Mouse (Mus musculus) liver, embryonic 13.5 days (tissue): ENCODE measurements around the gene Ppp1r37. TPM values are rescaled to one million over a fixed set of nuclear protein-coding genes. Genes with fewer than 3 reads are reported as not detected.

ENCODE experiments used
- ATAC-seq: fragments of 200-750 bp; cut with Nextera tagmentation; 2 replicates; pipeline ENCODE4 v1.8.0; 2017; ENCODE audit warnings: low read depth, mild to moderate bottlenecking, moderate number of reproducible peaks, moderate library complexity
- DNase-seq: peaks from one replicate; pipeline ENCODE4 v3.0.0; 2022
- H3K27ac ChIP-seq: fragments of 300-500 bp; sonication (generic); 2 replicates; pipeline ENCODE4 v1.5.1; 2015; ENCODE audit warnings: moderate library complexity, mild to moderate bottlenecking, inconsistent platforms
- H3K27me3 ChIP-seq: fragments of 300-500 bp; sonication (generic); 2 replicates; pipeline ENCODE4 v1.6.1; 2015; ENCODE audit warnings: mild to moderate bottlenecking, inconsistent platforms
- H3K36me3 ChIP-seq: fragments of 300-500 bp; sonication (generic); 2 replicates; pipeline ENCODE4 v1.6.1; 2015; ENCODE audit warnings: mild to moderate bottlenecking, inconsistent platforms
- H3K4me1 ChIP-seq: fragments of 300-500 bp; sonication (generic); replicated peaks from 2 replicates; pipeline ENCODE4 v1.6.1; 2015; ENCODE audit warnings: inconsistent platforms
- H3K4me2 ChIP-seq: fragments of 300-500 bp; sonication (generic); 2 replicates; pipeline ENCODE4 v1.6.1; 2015; ENCODE audit warnings: inconsistent platforms, mild to moderate bottlenecking, moderate library complexity
- H3K4me3 ChIP-seq: fragments of 300-500 bp; sonication (generic); replicated peaks from 2 replicates; pipeline ENCODE4 v1.5.1; 2015; ENCODE audit warnings: mild to moderate bottlenecking, inconsistent platforms
- H3K9ac ChIP-seq: fragments of 300-500 bp; sonication (generic); 2 replicates; pipeline ENCODE4 v1.6.1; 2015; ENCODE audit warnings: mild to moderate bottlenecking, inconsistent platforms
- H3K9me3 ChIP-seq: fragments of 300-500 bp; sonication (generic); replicated peaks from 2 replicates; pipeline ENCODE4 v1.6.1; 2016; ENCODE audit warnings: inconsistent platforms
- WGBS: fragments of 180-500 bp; shearing (Covaris S2); methylation state at CpG from one replicate; pipeline ENCODE4 v1.1.7; 2015; ENCODE audit not compliant: insufficient replicate concordance; 5-methylcytosine and 5-hydroxymethylcytosine counted together
- polyA plus RNA-seq: library from polyadenylated mRNA; unstranded; fragments of >200 nt; fragmentation: Nextera tagmentation; extraction: Ambion mirVana; gene quantifications from 2 replicates; pipeline ENCODE4 v1.2.1, GENCODE M21; 2015

The Ppp1r37 gene
- polyA plus RNA-seq, 1 experiment from 2014 or later: 7.8 TPM

GRCm38 (mm10) chr7:19567426-19567825 is 4.5 kb upstream of the Ppp1r37 start:
- WGBS: 80% methylated on average over 8 of the region's 8 CpGs
- Histone ChIP-seq H3K27ac (0 out of 2 replicates have a peak overlapping the region, but pooled peaks have one; percentile 0), H3K9ac (no peak overlapping the region), H3K4me3 (no peak overlapping the region), H3K27me3 (no peaks in the 10 kb centered on the region), H3K9me3 (0 out of 2 replicates have a peak, but pooled peaks cover 5% of the 10 kb centered on the region), H3K4me1 (peaks cover 67% of the 10 kb centered on the region), H3K4me2 (no peak overlapping the region), H3K36me3 (peaks cover 70% of the 10 kb centered on the region)
- no peak for DNase-seq
- no peak for ATAC-seq

GRCm38 (mm10) chr7:19565803-19566202 is 2.9 kb upstream of the Ppp1r37 start:
- no peak for DNase-seq
- 0 out of 2 replicates have a peak, but pooled peaks cover 5% of the 10 kb centered on the region for H3K9me3 ChIP-seq
- no peak overlapping the region for H3K4me2 ChIP-seq
- H3K27me3 ChIP-seq: no peaks in the 10 kb centered on the region
- no peak overlapping the region for H3K4me3 ChIP-seq
- H3K4me1 ChIP-seq: peaks cover 56% of the 10 kb centered on the region
- 0 out of 2 replicates have a peak overlapping the region, but pooled peaks have one; percentile 41 for H3K9ac ChIP-seq
- H3K36me3 ChIP-seq: peaks cover 61% of the 10 kb centered on the region
- no peak for ATAC-seq
- WGBS: 94% methylated on average over 2 of the region's 2 CpGs
- H3K27ac ChIP-seq: peak overlapping the region; percentile 98

GRCm38 (mm10) chr7:19564455-19564854 is 1.6 kb upstream of the Ppp1r37 start:
- peaks cover 61% of the 10 kb centered on the region for H3K4me1 ChIP-seq
- peak overlapping the region; percentile 99 for H3K9ac ChIP-seq
- peak overlapping the region; percentile 81 for H3K4me2 ChIP-seq
- 80% methylated on average over 4 of the region's 4 CpGs for WGBS
- no peak for ATAC-seq
- peak overlapping the region; percentile 100 for H3K4me3 ChIP-seq
- no peaks in the 10 kb centered on the region for H3K27me3 ChIP-seq
- peaks cover 52% of the 10 kb centered on the region for H3K36me3 ChIP-seq
- H3K9me3 ChIP-seq: 0 out of 2 replicates have a peak, but pooled peaks cover 5% of the 10 kb centered on the region
- DNase-seq: no peak
- H3K27ac ChIP-seq: peak overlapping the region; percentile 98

GRCm38 (mm10) chr7:19563884-19564283 is 1.0 kb upstream of the Ppp1r37 start:
- H3K9ac ChIP-seq: peak overlapping the region; percentile 99
- 0 out of 2 replicates have a peak, but pooled peaks cover 5% of the 10 kb centered on the region for H3K9me3 ChIP-seq
- ATAC-seq (peak; percentile 87), DNase-seq (peak; percentile 74)
- WGBS: 18% methylated on average over 3 of the region's 3 CpGs
- peaks cover 49% of the 10 kb centered on the region for H3K36me3 ChIP-seq
- H3K27me3 ChIP-seq: no peaks in the 10 kb centered on the region
- peak overlapping the region; percentile 100 for H3K4me3 ChIP-seq
- peak overlapping the region; percentile 98 for H3K27ac ChIP-seq
- H3K4me2 ChIP-seq: peak overlapping the region; percentile 81
- H3K4me1 ChIP-seq: peaks cover 61% of the 10 kb centered on the region

GRCm38 (mm10) chr7:19561765-19562642 is 872 bp downstream of the Ppp1r37 start:
- Histone ChIP-seq H3K27me3 (no peaks in the 10 kb centered on the region), H3K9ac (peak overlapping the region; percentile 99), H3K4me2 (peak overlapping the region; percentile 81), H3K4me3 (peak overlapping the region; percentile 100), H3K27ac (peak overlapping the region; percentile 98), H3K4me1 (peaks cover 77% of the 10 kb centered on the region), H3K9me3 (0 out of 2 replicates have a peak, but pooled peaks cover 5% of the 10 kb centered on the region), H3K36me3 (peaks cover 50% of the 10 kb centered on the region)
- peak; percentile 81 for DNase-seq
- peak; percentile 74 for ATAC-seq
- WGBS: under 1% methylated on average over 102 of the region's 102 CpGs

GRCm38 (mm10) chr7:19561431-19561764 is 1.5 kb downstream of the Ppp1r37 start:
- peaks cover 83% of the 10 kb centered on the region for H3K4me1 ChIP-seq
- WGBS: under 1% methylated on average over 11 of the region's 11 CpGs
- DNase-seq: no peak

GRCm38 (mm10) chr7:19560491-19561260 is 2.2 kb downstream of the Ppp1r37 start:
- Histone ChIP-seq H3K9me3 (0 out of 2 replicates have a peak, but pooled peaks cover 5% of the 10 kb centered on the region), H3K4me2 (peak overlapping the region; percentile 81), H3K9ac (peak overlapping the region; percentile 99), H3K27me3 (no peaks in the 10 kb centered on the region), H3K4me3 (peak overlapping the region; percentile 100), H3K27ac (peak overlapping the region; percentile 98), H3K4me1 (peaks cover 80% of the 10 kb centered on the region), H3K36me3 (peaks cover 54% of the 10 kb centered on the region)
- WGBS: 6% methylated on average over 11 of the region's 11 CpGs
- no peak for DNase-seq
- ATAC-seq: no peak

More at GRCm38 (mm10) chr7:19561431-19561764, 1.5 kb downstream of the Ppp1r37 start:
- H3K9me3 ChIP-seq: 0 out of 2 replicates have a peak, but pooled peaks cover 5% of the 10 kb centered on the region
- no peak for ATAC-seq
- peak overlapping the region; percentile 99 for H3K9ac ChIP-seq
- no peaks in the 10 kb centered on the region for H3K27me3 ChIP-seq
- H3K36me3 ChIP-seq: peaks cover 51% of the 10 kb centered on the region
- peak overlapping the region; percentile 81 for H3K4me2 ChIP-seq
- H3K4me3 ChIP-seq: peak overlapping the region; percentile 100
- peak overlapping the region; percentile 98 for H3K27ac ChIP-seq

GRCm38 (mm10) chr7:19558965-19559364 is 3.9 kb downstream of the Ppp1r37 start:
- Histone ChIP-seq H3K9ac (peak overlapping the region; percentile 99), H3K4me3 (peak overlapping the region; percentile 100), H3K4me1 (peaks cover 73% of the 10 kb centered on the region), H3K36me3 (peaks cover 54% of the 10 kb centered on the region), H3K27me3 (no peaks in the 10 kb centered on the region), H3K27ac (peak overlapping the region; percentile 79), H3K9me3 (no peaks in the 10 kb centered on the region), H3K4me2 (peak overlapping the region; percentile 81)
- ATAC-seq (no peak), DNase-seq (no peak)
- WGBS: 54% methylated on average over 2 of the region's 2 CpGs

GRCm38 (mm10) chr7:19557982-19558900 is 4.6 kb downstream of the Ppp1r37 start:
- H3K4me3 ChIP-seq: peak overlapping the region; percentile 100
- peak overlapping the region; percentile 81 for H3K4me2 ChIP-seq
- H3K4me1 ChIP-seq: peaks cover 69% of the 10 kb centered on the region
- WGBS: 65% methylated on average over 6 of the region's 6 CpGs
- peaks cover 61% of the 10 kb centered on the region for H3K36me3 ChIP-seq
- ATAC-seq: peak; percentile 43
- H3K27me3 ChIP-seq: no peaks in the 10 kb centered on the region
- H3K9ac ChIP-seq: peak overlapping the region; percentile 99
- peak overlapping the region; percentile 79 for H3K27ac ChIP-seq
- no peaks in the 10 kb centered on the region for H3K9me3 ChIP-seq
- DNase-seq: no peak

GRCm38 (mm10) chr7:19557086-19557485 is 5.8 kb downstream of the Ppp1r37 start:
- Histone ChIP-seq H3K9ac (peak overlapping the region; percentile 17; the same call in 1 of the 2 replicates), H3K27ac (no peak overlapping the region), H3K4me1 (peaks cover 73% of the 10 kb centered on the region), H3K9me3 (no peaks in the 10 kb centered on the region), H3K27me3 (no peaks in the 10 kb centered on the region), H3K4me2 (no peak overlapping the region), H3K4me3 (no peak overlapping the region), H3K36me3 (peaks cover 73% of the 10 kb centered on the region)
- WGBS: 94% methylated on average over 2 of the region's 2 CpGs
- DNase-seq: no peak
- ATAC-seq: no peak
